Mouse (Mus musculus) midbrain, embryonic 10.5 days (tissue): ENCODE results near the gene Iglon5. TPM values are rescaled to one million over a fixed set of nuclear protein-coding genes. Genes with fewer than 3 reads are reported as not detected.

Experiments
- DNase-seq: peaks from one replicate; pipeline ENCODE4 v3.0.0-alpha.2; 2017; ENCODE audit warnings: low spot score
- H3K27ac ChIP-seq: fragments of 300-500 bp; sonication (generic); replicated peaks from 2 replicates; pipeline ENCODE4 v1.5.1; 2016; ENCODE audit warnings: mild to moderate bottlenecking
- H3K27me3 ChIP-seq: fragments of 300-500 bp; sonication (generic); 2 replicates; pipeline ENCODE4 v1.6.1; 2016; ENCODE audit warnings: low read depth, mild to moderate bottlenecking; ENCODE audit not compliant: poor library complexity, severe bottlenecking
- H3K36me3 ChIP-seq: fragments of 300-500 bp; sonication (generic); 2 replicates; pipeline ENCODE4 v1.6.1; 2016; ENCODE audit warnings: mild to moderate bottlenecking, moderate library complexity
- H3K4me1 ChIP-seq: fragments of 300-500 bp; sonication (generic); 2 replicates; pipeline ENCODE4 v1.6.1; 2016
- H3K4me3 ChIP-seq: fragments of 300-500 bp; sonication (generic); 2 replicates; pipeline ENCODE4 v1.5.1; 2016; ENCODE audit warnings: mild to moderate bottlenecking, moderate library complexity
- H3K9me3 ChIP-seq: fragments of 300-500 bp; sonication (generic); replicated peaks from 2 replicates; pipeline ENCODE4 v1.6.1; 2016; ENCODE audit warnings: mild to moderate bottlenecking
- WGBS: fragments of 180-500 bp; shearing (Covaris S2); methylation state at CpG from one replicate; pipeline ENCODE4 v1.1.7; 2016; 5-methylcytosine and 5-hydroxymethylcytosine counted together
- polyA plus RNA-seq: library from polyadenylated mRNA; unstranded; fragments of >200 nt; fragmentation: Nextera tagmentation; extraction: Ambion mirVana; gene quantifications from 2 replicates; pipeline ENCODE4 v1.2.1, GENCODE M21; 2016

The Iglon5 gene
- polyA plus RNA-seq, 1 experiment from 2014 or later, result 0.70 TPM

GRCm38 (mm10) chr7:43462851-43463250, 27.0 kb downstream of the Iglon5 start, which contains the start of gene Vsig10l:
Vsig10l (plus strand) TSS chr7:43463151.
- Histone ChIP-seq H3K27me3 (peaks cover 49% of the 10 kb centered on the region), H3K36me3 (peaks cover 2% of the 10 kb centered on the region; the same call in 1 of the 2 replicates), H3K4me1 (peaks cover 20% of the 10 kb centered on the region), H3K4me3 (no peak within 1 kb of the TSS), H3K27ac (no peak within 1 kb of the TSS), H3K9me3 (no peaks in the 10 kb centered on the region)
- WGBS, result 82% methylated on average over 4 of the region's 4 CpGs
- DNase-seq, result no peak

GRCm38 (mm10) chr7:43454371-43454770, 35.5 kb downstream of the Iglon5 start:
- Histone ChIP-seq H3K4me3 (no peak overlapping the region), H3K36me3 (peaks cover 67% of the 10 kb centered on the region)

GRCm38 (mm10) chr7:43453599-43454355, 36.1 kb downstream of the Iglon5 start:
- Histone ChIP-seq H3K27ac (no peak overlapping the region), H3K36me3 (peaks cover 67% of the 10 kb centered on the region)
- 93% methylated on average over 14 of the region's 14 CpGs for WGBS

More at GRCm38 (mm10) chr7:43454371-43454770, 35.5 kb downstream of the Iglon5 start:
- Histone ChIP-seq H3K9me3 (no peaks in the 10 kb centered on the region), H3K27me3 (no peaks in the 10 kb centered on the region), H3K4me1 (no peaks in the 10 kb centered on the region), H3K27ac (no peak overlapping the region)
- WGBS, result 90% methylated on average over 6 of the region's 6 CpGs
- DNase-seq, result no peak

GRCm38 (mm10) chr7:43452609-43453008, 37.3 kb downstream of the Iglon5 start:
- no peaks in the 10 kb centered on the region for H3K4me1 ChIP-seq
- 46% methylated on average over 4 of the region's 4 CpGs for WGBS
- peaks cover 63% of the 10 kb centered on the region for H3K36me3 ChIP-seq
- H3K4me3 ChIP-seq, result no peak overlapping the region
- no peaks in the 10 kb centered on the region for H3K9me3 ChIP-seq
- no peak for DNase-seq
- no peaks in the 10 kb centered on the region for H3K27me3 ChIP-seq
- H3K27ac ChIP-seq, result no peak overlapping the region

More at GRCm38 (mm10) chr7:43453599-43454355, 36.1 kb downstream of the Iglon5 start:
- Histone ChIP-seq H3K4me1 (no peaks in the 10 kb centered on the region), H3K4me3 (no peak overlapping the region), H3K9me3 (no peaks in the 10 kb centered on the region), H3K27me3 (no peaks in the 10 kb centered on the region)
- DNase-seq, result no peak

- Histone ChIP-seq H3K27ac (no peak overlapping the region), H3K27me3 (no peaks in the 10 kb centered on the region), H3K36me3 (peaks cover 54% of the 10 kb centered on the region), H3K9me3 (no peaks in the 10 kb centered on the region), H3K4me3 (no peak overlapping the region), H3K4me1 (no peaks in the 10 kb centered on the region)
- 95% methylated on average over 11 of the region's 11 CpGs for WGBS
- no peak for DNase-seq
Observed at GRCm38 (mm10) chr7:43451726-43452125, 38.1 kb downstream of the Iglon5 start.

GRCm38 (mm10) chr7:43449811-43450210, 40.1 kb downstream of the Iglon5 start:
- no peak for DNase-seq
- Histone ChIP-seq H3K4me3 (no peak overlapping the region), H3K27me3 (no peaks in the 10 kb centered on the region), H3K4me1 (peaks cover 4% of the 10 kb centered on the region), H3K27ac (no peak overlapping the region), H3K9me3 (no peaks in the 10 kb centered on the region), H3K36me3 (peaks cover 35% of the 10 kb centered on the region)
- 96% methylated on average over 2 of the region's 2 CpGs for WGBS

- H3K4me3 ChIP-seq, result no peak overlapping the region
- WGBS, result 86% methylated on average over 2 of the region's 3 CpGs
- peaks cover 12% of the 10 kb centered on the region for H3K4me1 ChIP-seq
- no peaks in the 10 kb centered on the region for H3K27me3 ChIP-seq
- H3K27ac ChIP-seq, result no peak overlapping the region
- peaks cover 20% of the 10 kb centered on the region for H3K36me3 ChIP-seq
- no peaks in the 10 kb centered on the region for H3K9me3 ChIP-seq
- no peak for DNase-seq
Observed at GRCm38 (mm10) chr7:43448246-43448645, 41.6 kb downstream of the Iglon5 start.

- DNase-seq, result no peak
- Histone ChIP-seq H3K27me3 (no peaks in the 10 kb centered on the region), H3K9me3 (no peaks in the 10 kb centered on the region), H3K4me3 (no peak overlapping the region), H3K36me3 (peaks cover 15% of the 10 kb centered on the region), H3K4me1 (peaks cover 16% of the 10 kb centered on the region), H3K27ac (no peak overlapping the region)
- WGBS, result 87% methylated on average over 4 of the region's 4 CpGs
Observed at GRCm38 (mm10) chr7:43447801-43448200, 42.1 kb downstream of the Iglon5 start.

- H3K9me3 ChIP-seq, result no peaks in the 10 kb centered on the region
- 0% methylated on average over 27 of the region's 27 CpGs for WGBS
- peak within 1 kb of the TSS; percentile 66 for H3K4me3 ChIP-seq
- H3K4me1 ChIP-seq, result peaks cover 22% of the 10 kb centered on the region
- peak within 1 kb of the TSS; percentile 88 for H3K27ac ChIP-seq
- H3K27me3 ChIP-seq, result no peaks in the 10 kb centered on the region
- DNase-seq, result peak; percentile 94
- no peaks in the 10 kb centered on the region for H3K36me3 ChIP-seq
Observed at GRCm38 (mm10) chr7:43443917-43444293, 46.0 kb downstream of the Iglon5 start, which contains the start of the genes Etfb and Gm45233. Etfb (plus strand) TSS chr7:43444083. Gm45233 (plus strand) TSS chr7:43444128.

GRCm38 (mm10) chr7:43443126-43443916, 46.6 kb downstream of the Iglon5 start:
- Histone ChIP-seq H3K9me3 (no peaks in the 10 kb centered on the region), H3K27ac (peak overlapping the region; percentile 88), H3K27me3 (no peaks in the 10 kb centered on the region), H3K4me3 (peak overlapping the region; percentile 66), H3K36me3 (no peaks in the 10 kb centered on the region), H3K4me1 (peaks cover 22% of the 10 kb centered on the region)
- 1% methylated on average over 36 of the region's 36 CpGs for WGBS
- DNase-seq, result peak; percentile 71

- peak overlapping the region; percentile 88 for H3K27ac ChIP-seq
- no peaks in the 10 kb centered on the region for H3K27me3 ChIP-seq
- H3K4me1 ChIP-seq, result peaks cover 22% of the 10 kb centered on the region
- DNase-seq, result no peak
- 11% methylated on average over 9 of the region's 9 CpGs for WGBS
- H3K36me3 ChIP-seq, result no peaks in the 10 kb centered on the region
- peak overlapping the region; percentile 66 for H3K4me3 ChIP-seq
- no peaks in the 10 kb centered on the region for H3K9me3 ChIP-seq
Observed at GRCm38 (mm10) chr7:43442684-43443083, 47.2 kb downstream of the Iglon5 start.

- 80% methylated on average over 3 of the region's 3 CpGs for WGBS
- H3K4me1 ChIP-seq, result peaks cover 22% of the 10 kb centered on the region
Observed at GRCm38 (mm10) chr7:43441071-43441470, 48.8 kb downstream of the Iglon5 start.

GRCm38 (mm10) chr7:43440482-43440881, 49.4 kb downstream of the Iglon5 start, which contains the start of gene Cldnd2:
Cldnd2 (plus strand) TSS chr7:43440782.
- H3K27me3 ChIP-seq, result no peaks in the 10 kb centered on the region
- no peak for DNase-seq
- H3K9me3 ChIP-seq, result no peaks in the 10 kb centered on the region
- 87% methylated on average over 6 of the region's 6 CpGs for WGBS
- no peaks in the 10 kb centered on the region for H3K36me3 ChIP-seq
- peaks cover 22% of the 10 kb centered on the region for H3K4me1 ChIP-seq
- no peak within 1 kb of the TSS for H3K4me3 ChIP-seq
- no peak within 1 kb of the TSS for H3K27ac ChIP-seq

More at GRCm38 (mm10) chr7:43441071-43441470, 48.8 kb downstream of the Iglon5 start:
- H3K9me3 ChIP-seq, result no peaks in the 10 kb centered on the region
- no peak overlapping the region for H3K27ac ChIP-seq
- DNase-seq, result no peak
- H3K36me3 ChIP-seq, result no peaks in the 10 kb centered on the region
- H3K27me3 ChIP-seq, result no peaks in the 10 kb centered on the region
- no peak overlapping the region for H3K4me3 ChIP-seq
